Mouse (Mus musculus): Measurements from ENCODE around the gene Hist1h4j. TPM values are rescaled to one million over a fixed set of nuclear protein-coding genes. Genes with fewer than 3 reads are reported as not detected.
"Not testable (repeated sequence)": the region's sequence is repeated elsewhere in the genome, so short reads cannot be mapped to it uniquely, and the experiment has no call there.

The Hist1h4j gene
- total and polyA plus RNA-seq, 3 experiments: 1.2 to 121 (median 51.9) TPM

- Histone ChIP-seq H3K27me3 (ENCODE audit: insufficient read depth, low read length) (no peaks in the 10 kb centered on the region), H3K4me3 (ENCODE audit: low read depth, low read length) (peak overlapping the region; percentile 68), H3K36me3 (replicated peaks) (no peaks in the 10 kb centered on the region), H3K4me1 (ENCODE audit: insufficient read depth, low read depth, low read length) (peaks cover 49% of the 10 kb centered on the region), H3K9me3 (replicated peaks) (no peaks in the 10 kb centered on the region)
- ATAC-seq (ENCODE audit: extremely low read depth, insufficient number of reproducible peaks, low FRiP score, poor library complexity, severe bottlenecking) (no peak), DNase-seq (ENCODE audit: low spot score) (no peak)
- TF ChIP-seq POLR2AphosphoS5 (IDR thresholded peaks at IDR 0.05; ENCODE audit: insufficient replicate concordance, low read depth, low read length): peak; percentile 97; the same call in 1 of the 2 replicates
- no peak for TF ChIP-seq CTCF (IDR thresholded peaks at IDR 0.05; ENCODE audit: low read depth, low read length)
Observed at GRCm38 (mm10) chr13:21749387-21750158, 14.7 kb downstream of the Hist1h4j start.

GRCm38 (mm10) chr13:21750159-21751017 is 15.5 kb downstream of the Hist1h4j start, which contains the start of gene Hist1h4k:
TSS of gene Hist1h4k (minus strand) at chr13:21750505.
- Histone ChIP-seq H3K4me3 (ENCODE audit: low read depth, low read length) (peak within 1 kb of the TSS; percentile 68), H3K4me1 (ENCODE audit: insufficient read depth, low read depth, low read length) (peaks cover 46% of the 10 kb centered on the region)
- not testable (repeated sequence) for H3K36me3 ChIP-seq (replicated peaks); H3K27me3 ChIP-seq (ENCODE audit: insufficient read depth, low read length); H3K9me3 ChIP-seq (replicated peaks)
- DNase-seq (ENCODE audit: low spot score) (peak; percentile 25), ATAC-seq (ENCODE audit: extremely low read depth, insufficient number of reproducible peaks, low FRiP score, poor library complexity, severe bottlenecking) (peak; percentile 41; the same call in 1 of the 2 replicates)
- TF ChIP-seq POLR2AphosphoS5 (IDR thresholded peaks at IDR 0.05; ENCODE audit: insufficient replicate concordance, low read depth, low read length): peak; percentile 89

- no peaks in the 10 kb centered on the region for H3K36me3 ChIP-seq (replicated peaks)
- ATAC-seq (ENCODE audit: extremely low read depth, insufficient number of reproducible peaks, low FRiP score, poor library complexity, severe bottlenecking) (no peak), DNase-seq (ENCODE audit: low spot score) (no peak)
- no peaks in the 10 kb centered on the region for H3K9me3 ChIP-seq (replicated peaks)
- no peaks in the 10 kb centered on the region for H3K27me3 ChIP-seq (ENCODE audit: insufficient read depth, low read length)
- peaks cover 38% of the 10 kb centered on the region for H3K4me1 ChIP-seq (ENCODE audit: insufficient read depth, low read depth, low read length)
- TF ChIP-seq POLR2AphosphoS5 (IDR thresholded peaks at IDR 0.05; ENCODE audit: insufficient replicate concordance, low read depth, low read length) (no peak), GATA2 (IDR thresholded peaks at IDR 0.05; ENCODE audit: borderline replicate concordance, low read depth, low read length) (no peak), TAL1 (conservative IDR thresholded peaks at IDR 0.05; ENCODE audit: low read depth, low read length) (no peak), GATA1 (IDR thresholded peaks at IDR 0.05; ENCODE audit: borderline replicate concordance, low read length) (no peak), CTCF (IDR thresholded peaks at IDR 0.05; ENCODE audit: low read depth, low read length) (no peak)
- H3K4me3 ChIP-seq (ENCODE audit: low read depth, low read length): no peak overlapping the region
Observed at GRCm38 (mm10) chr13:21751417-21751816, 16.6 kb downstream of the Hist1h4j start.

- no peaks in the 10 kb centered on the region for H3K27me3 ChIP-seq (ENCODE audit: insufficient read depth, low read length)
- H3K9me3 ChIP-seq (replicated peaks): no peaks in the 10 kb centered on the region
- H3K36me3 ChIP-seq (replicated peaks): no peaks in the 10 kb centered on the region
- DNase-seq (ENCODE audit: low spot score): no peak
- no peak for ATAC-seq (ENCODE audit: extremely low read depth, insufficient number of reproducible peaks, low FRiP score, poor library complexity, severe bottlenecking)
- no peak overlapping the region for H3K4me3 ChIP-seq (ENCODE audit: low read depth, low read length)
- peaks cover 37% of the 10 kb centered on the region for H3K4me1 ChIP-seq (ENCODE audit: insufficient read depth, low read depth, low read length)
- TF ChIP-seq TAL1 (conservative IDR thresholded peaks at IDR 0.05; ENCODE audit: low read depth, low read length) (no peak), GATA2 (IDR thresholded peaks at IDR 0.05; ENCODE audit: borderline replicate concordance, low read depth, low read length) (no peak), GATA1 (IDR thresholded peaks at IDR 0.05; ENCODE audit: borderline replicate concordance, low read length) (no peak), CTCF (IDR thresholded peaks at IDR 0.05; ENCODE audit: low read depth, low read length) (no peak), POLR2AphosphoS5 (IDR thresholded peaks at IDR 0.05; ENCODE audit: insufficient replicate concordance, low read depth, low read length) (no peak)
Observed at GRCm38 (mm10) chr13:21751827-21752226, 17.0 kb downstream of the Hist1h4j start.

GRCm38 (mm10) chr13:21752356-21752755 is 17.5 kb downstream of the Hist1h4j start:
- no peak for ATAC-seq (ENCODE audit: extremely low read depth, insufficient number of reproducible peaks, low FRiP score, poor library complexity, severe bottlenecking)
- H3K36me3 ChIP-seq (replicated peaks): no peaks in the 10 kb centered on the region
- peak overlapping the region; percentile 20; the same call in 1 of the 2 replicates for H3K4me3 ChIP-seq (ENCODE audit: low read depth, low read length)
- no peak for DNase-seq (ENCODE audit: low spot score)
- no peak for TF ChIP-seq TAL1 (conservative IDR thresholded peaks at IDR 0.05; ENCODE audit: low read depth, low read length)
- TF ChIP-seq POLR2AphosphoS5 (IDR thresholded peaks at IDR 0.05; ENCODE audit: insufficient replicate concordance, low read depth, low read length): peak; percentile 99
- H3K27me3 ChIP-seq (ENCODE audit: insufficient read depth, low read length): no peaks in the 10 kb centered on the region
- no peaks in the 10 kb centered on the region for H3K9me3 ChIP-seq (replicated peaks)
- H3K4me1 ChIP-seq (ENCODE audit: insufficient read depth, low read depth, low read length): peaks cover 37% of the 10 kb centered on the region

GRCm38 (mm10) chr13:21753051-21753523 is 18.2 kb downstream of the Hist1h4j start:
- Histone ChIP-seq H3K9me3 (replicated peaks) (no peaks in the 10 kb centered on the region), H3K27me3 (ENCODE audit: insufficient read depth, low read length) (no peaks in the 10 kb centered on the region), H3K36me3 (replicated peaks) (no peaks in the 10 kb centered on the region), H3K4me3 (ENCODE audit: low read depth, low read length) (peak overlapping the region; percentile 66; the same call in 1 of the 2 replicates), H3K4me1 (ENCODE audit: insufficient read depth, low read depth, low read length) (peaks cover 34% of the 10 kb centered on the region)
- ATAC-seq (ENCODE audit: extremely low read depth, insufficient number of reproducible peaks, low FRiP score, poor library complexity, severe bottlenecking): no peak
- peak; percentile 89; the same call in 1 of the 2 replicates for TF ChIP-seq POLR2AphosphoS5 (IDR thresholded peaks at IDR 0.05; ENCODE audit: insufficient replicate concordance, low read depth, low read length)
- TF ChIP-seq GATA2 (IDR thresholded peaks at IDR 0.05; ENCODE audit: borderline replicate concordance, low read depth, low read length): no peak
- DNase-seq (ENCODE audit: low spot score): no peak

DNA sequence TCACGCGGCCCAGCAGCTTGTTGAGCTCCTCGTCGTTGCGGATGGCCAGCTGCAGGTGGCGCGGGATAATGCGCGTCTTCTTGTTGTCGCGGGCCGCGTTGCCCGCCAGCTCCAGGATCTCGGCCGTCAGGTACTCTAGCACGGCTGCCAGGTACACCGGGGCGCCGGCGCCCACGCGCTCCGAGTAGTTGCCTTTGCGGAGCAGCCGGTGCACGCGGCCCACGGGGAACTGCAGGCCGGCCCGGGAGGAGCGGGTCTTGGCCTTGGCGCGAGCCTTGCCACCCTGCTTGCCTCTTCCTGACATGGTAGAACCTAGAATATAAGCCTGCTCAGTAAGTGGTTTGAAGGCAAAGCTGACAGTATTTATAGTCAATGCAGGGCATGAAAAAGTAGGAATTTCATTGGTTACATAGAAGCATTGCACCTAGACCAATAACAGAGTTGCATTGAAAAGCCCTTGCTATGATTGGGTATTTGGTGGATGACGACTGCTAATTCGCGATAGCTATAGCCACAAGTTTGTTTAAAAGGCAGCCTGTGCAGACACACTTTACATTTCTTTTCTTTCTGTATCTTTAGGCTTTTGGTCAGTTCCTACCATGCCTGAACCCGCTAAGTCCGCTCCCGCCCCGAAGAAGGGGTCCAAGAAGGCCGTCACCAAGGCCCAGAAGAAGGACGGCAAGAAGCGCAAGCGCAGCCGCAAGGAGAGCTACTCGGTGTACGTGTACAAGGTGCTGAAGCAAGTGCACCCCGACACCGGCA is 18.8 kb downstream of the Hist1h4j start, which contains the start of the genes Hist1h2ak and Hist1h2bn:
Gene Hist1h2ak, minus strand, starts transcription at position 304 of the 762 bp plus-strand sequence.
Gene Hist1h2bn, plus strand, starts transcription at position 600 of the 762 bp plus-strand sequence.
- ATAC-seq (ENCODE audit: extremely low read depth, insufficient number of reproducible peaks, low FRiP score, poor library complexity, severe bottlenecking) (peak; percentile 80), DNase-seq (ENCODE audit: low spot score) (peak; percentile 82)
- not testable (repeated sequence) for H3K9me3 ChIP-seq (replicated peaks); H3K36me3 ChIP-seq (replicated peaks); H3K27me3 ChIP-seq (ENCODE audit: insufficient read depth, low read length)
- H3K4me3 ChIP-seq (ENCODE audit: low read depth, low read length): peak within 1 kb of the TSS; percentile 66; the same call in 1 of the 2 replicates
- peaks cover 31% of the 10 kb centered on the region for H3K4me1 ChIP-seq (ENCODE audit: insufficient read depth, low read depth, low read length)

Data from G1E (cell line).